Mouse (Mus musculus) adrenal gland, adult (tissue): ENCODE measurements at regions not wholly inside any gene's neighbourhood (a gene's known extent, or its start where the extent isn't known, plus 50 kb on each side); places are given as distances from the start of the nearest gene placed in this dataset.
"Not testable (repeated sequence)": the region's sequence is repeated elsewhere in the genome, so short reads cannot be mapped to it uniquely, and the experiment has no call there.

Experiments
- DNase-seq, 2 experiments: peaks; one replicate each; pipeline ENCODE4 v3.0.0; 2022 to 2023; ENCODE audit warnings: low spot score in 1 of 2; ENCODE audit not compliant: inconsistent age in 2 of 2

DNA sequence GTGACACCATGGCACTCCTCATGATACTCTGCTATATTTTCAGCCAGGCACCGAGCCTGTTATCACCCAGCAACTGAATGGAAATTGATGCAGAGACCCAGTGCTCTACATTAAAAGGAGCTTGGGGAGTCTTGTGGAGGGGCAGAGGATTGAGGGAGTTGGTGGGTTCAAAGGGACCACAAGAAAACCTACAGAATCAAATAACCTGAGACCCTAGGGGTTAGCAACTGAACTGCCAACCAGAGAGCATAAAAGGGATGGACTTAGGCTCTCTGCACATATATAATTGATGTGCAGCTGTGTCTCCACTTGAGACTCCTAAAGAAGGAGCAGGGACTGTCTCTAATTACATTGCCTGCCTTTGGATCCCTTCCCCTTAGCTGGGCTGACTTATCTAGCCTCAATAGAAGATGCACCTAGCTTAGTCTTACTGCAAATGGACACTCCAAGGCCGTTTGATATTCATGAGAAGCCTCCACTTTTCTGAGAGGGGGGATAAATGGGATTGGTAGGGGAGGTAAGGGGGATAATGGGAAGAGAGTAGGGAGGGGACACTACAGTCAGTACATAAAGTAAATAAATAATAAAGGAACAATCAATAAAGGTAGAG is 991.1 kb downstream of the Basp1 start:
- no peak for DNase-seq

GRCm38 (mm10) chr15:24419736-24420135 is 993.8 kb downstream of the Basp1 start:
- peak in 1 of 2 experiments; percentile 54 for DNase-seq

GRCm38 (mm10) chr15:24419186-24419585 is 994.4 kb downstream of the Basp1 start:
- no peak for DNase-seq

GRCm38 (mm10) chr15:24407691-24408090 is 1005.9 kb downstream of the Basp1 start:
- DNase-seq: peak in 1 of 2 experiments; percentile 69

DNA sequence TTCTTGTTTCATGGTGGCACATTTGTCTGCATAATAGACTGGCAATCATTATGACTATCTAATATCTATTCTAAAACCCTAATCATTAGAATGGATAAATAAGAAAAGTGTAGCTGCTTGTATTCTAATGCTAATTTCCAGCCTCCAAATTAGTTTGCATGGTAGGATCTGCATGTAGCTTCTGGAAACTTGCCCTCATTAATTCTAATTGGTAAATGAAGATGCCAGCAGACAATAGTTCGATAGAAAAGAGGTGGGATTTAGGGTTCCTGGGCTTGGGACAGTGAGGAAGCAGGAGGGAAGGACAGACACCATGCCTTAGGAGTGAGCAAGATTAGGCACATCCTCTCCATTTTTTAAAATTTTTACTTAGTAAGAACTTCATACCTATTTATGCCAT is 1008.3 kb downstream of the Basp1 start:
- DNase-seq: no peak

- no peak for DNase-seq
These were observed 1013.5 kb downstream of the Basp1 start for GRCm38 (mm10) chr15:24400088-24400487.

DNA sequence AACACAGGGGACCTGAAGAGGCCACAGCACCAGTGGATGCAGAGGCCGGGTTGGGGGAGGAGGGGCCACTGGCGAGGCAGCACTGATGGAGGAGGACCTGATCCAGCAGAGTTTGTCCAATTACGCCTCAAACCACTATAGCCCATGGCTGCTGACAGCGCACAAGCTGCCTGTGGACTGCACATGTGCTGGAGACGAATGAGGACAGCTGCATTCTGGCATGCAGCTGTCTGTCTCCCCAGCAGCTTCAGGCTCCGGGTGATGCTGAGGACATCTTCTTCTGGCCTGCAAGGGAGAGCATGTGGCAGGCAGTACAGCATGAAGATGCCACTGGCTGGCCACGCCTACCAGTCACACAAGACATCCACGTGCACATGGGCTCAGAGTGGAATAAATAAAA is 1055.2 kb downstream of the Basp1 start:
- DNase-seq: no peak

- DNase-seq: no peak
These were observed 1064.5 kb downstream of the Basp1 start for GRCm38 (mm10) chr15:24348975-24349560.

- not testable (repeated sequence) for DNase-seq
These were observed 1077.7 kb downstream of the Basp1 start for GRCm38 (mm10) chr15:24335876-24336275.

GRCm38 (mm10) chr15:24303123-24303522 is 1110.4 kb downstream of the Basp1 start:
- not testable (repeated sequence) for DNase-seq

GRCm38 (mm10) chr15:24297236-24297635 is 1116.3 kb downstream of the Basp1 start:
- DNase-seq: no peak

DNA sequence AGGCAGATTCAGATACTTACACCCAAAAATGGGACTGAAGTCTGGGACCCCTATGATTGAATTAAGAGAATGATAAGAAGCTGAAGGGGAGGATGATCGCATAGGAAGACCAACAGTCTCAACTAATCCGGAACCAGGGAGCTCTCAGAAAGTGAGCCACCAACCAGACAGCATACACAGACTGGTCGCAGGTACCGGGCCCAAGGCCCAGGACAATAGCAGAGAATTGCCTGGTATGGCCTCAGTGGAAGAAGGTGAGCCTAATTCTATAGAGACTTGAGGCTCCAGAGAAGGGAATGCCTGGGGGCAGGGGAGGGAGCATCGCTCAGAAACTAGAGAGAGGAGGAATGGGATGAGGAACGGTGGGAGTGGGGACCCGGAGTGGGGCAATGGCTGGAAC is 1116.8 kb downstream of the Basp1 start:
- DNase-seq: no peak

DNA sequence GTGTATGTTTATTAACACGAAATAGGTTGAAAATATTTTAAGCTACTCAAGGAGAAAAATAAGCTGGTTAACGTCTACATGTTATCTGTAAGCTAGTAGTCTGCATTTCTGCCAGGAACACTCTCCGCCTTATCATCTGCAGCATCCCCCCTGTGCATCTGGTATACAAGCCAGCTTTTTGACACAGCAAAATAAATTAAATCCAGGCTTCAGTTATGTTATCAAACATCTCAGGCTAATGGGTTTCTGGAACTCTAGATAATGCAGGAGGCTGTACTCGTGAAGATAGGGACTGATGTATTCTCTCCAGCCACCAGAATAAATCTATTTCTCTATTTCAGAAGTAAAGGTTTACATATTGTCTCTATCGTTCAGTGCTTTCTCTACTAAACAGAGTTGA is 1138.5 kb downstream of the Basp1 start:
- DNase-seq: peak in 1 of 2 experiments; percentile 7

DNA sequence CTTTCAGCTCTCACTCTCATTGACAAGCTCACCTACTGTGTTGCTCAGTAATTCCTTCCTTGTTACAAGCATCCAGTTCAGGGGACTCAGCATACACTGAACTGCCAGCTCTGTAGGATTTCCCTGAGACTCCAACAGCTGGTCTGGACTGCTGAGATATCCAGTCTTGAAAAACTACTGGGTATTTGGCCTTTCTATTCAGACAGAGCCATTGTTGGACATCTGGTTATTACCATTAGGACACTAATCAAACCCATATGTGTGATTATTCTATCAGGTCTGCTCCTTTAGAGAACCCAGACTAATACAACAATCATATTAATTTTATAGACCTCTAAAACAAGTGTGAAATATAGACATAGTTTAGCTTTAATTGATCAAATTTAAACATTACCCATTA is 1146.2 kb downstream of the Basp1 start:
- no peak for DNase-seq
